Mouse (Mus musculus): Measurements from ENCODE around the gene Mpz.

GRCm38 (mm10) chr1:171156644-171157043 lies 6.1 kb downstream of the Mpz start:
- TF ChIP-seq MAFK (IDR thresholded peaks at IDR 0.05; ENCODE audit: insufficient read depth, low read depth, low read length) (no peak), HCFC1 (IDR thresholded peaks at IDR 0.05; ENCODE audit: borderline replicate concordance, insufficient read depth, low read length) (no peak), CHD2 (IDR thresholded peaks at IDR 0.05; ENCODE audit: low read depth, low read length) (no peak), ZNF384 (IDR thresholded peaks at IDR 0.05; ENCODE audit: low read depth, low read length) (no peak)
